Mouse (Mus musculus): ENCODE data around the gene Cby1.

Cby1 gene

DNA sequence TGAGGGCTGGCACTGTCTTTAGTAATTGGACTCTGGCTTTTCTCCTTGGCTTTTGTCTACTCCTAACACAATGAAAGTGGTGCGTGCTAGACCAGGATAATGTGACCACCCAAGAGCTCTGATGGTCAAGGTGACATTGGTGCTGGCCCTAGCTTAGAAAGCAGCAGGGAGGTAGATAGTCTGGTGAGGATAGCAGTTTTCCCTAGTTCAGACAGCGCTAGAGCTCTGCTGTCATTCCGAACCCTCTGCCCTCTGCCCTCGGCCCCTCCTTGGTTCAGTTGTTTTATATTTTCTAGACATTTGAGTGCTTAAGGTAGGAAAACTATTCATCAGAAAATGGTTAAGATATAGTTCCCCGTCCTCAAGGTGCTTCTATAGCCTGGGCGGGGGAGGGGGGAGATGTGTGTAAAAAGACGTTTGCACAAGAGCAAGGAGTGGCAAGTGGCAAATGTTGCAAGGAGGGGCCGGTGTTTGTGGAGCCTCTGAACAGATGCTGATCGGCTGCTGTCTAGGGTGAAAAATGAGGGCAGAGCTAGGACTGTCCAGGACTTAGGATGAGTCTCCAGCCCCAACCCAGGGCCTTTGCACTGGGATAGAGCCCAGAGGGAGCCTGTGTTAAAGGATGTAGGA is 38.7 kb downstream of the Cby1 start:
- DNase-seq (ENCODE audit: low read depth, low spot score): no peak

GRCm38 (mm10) chr15:79706603-79707214 is 47.7 kb downstream of the Cby1 start:
- no peak for DNase-seq (ENCODE audit: low read depth, low spot score)

DNA sequence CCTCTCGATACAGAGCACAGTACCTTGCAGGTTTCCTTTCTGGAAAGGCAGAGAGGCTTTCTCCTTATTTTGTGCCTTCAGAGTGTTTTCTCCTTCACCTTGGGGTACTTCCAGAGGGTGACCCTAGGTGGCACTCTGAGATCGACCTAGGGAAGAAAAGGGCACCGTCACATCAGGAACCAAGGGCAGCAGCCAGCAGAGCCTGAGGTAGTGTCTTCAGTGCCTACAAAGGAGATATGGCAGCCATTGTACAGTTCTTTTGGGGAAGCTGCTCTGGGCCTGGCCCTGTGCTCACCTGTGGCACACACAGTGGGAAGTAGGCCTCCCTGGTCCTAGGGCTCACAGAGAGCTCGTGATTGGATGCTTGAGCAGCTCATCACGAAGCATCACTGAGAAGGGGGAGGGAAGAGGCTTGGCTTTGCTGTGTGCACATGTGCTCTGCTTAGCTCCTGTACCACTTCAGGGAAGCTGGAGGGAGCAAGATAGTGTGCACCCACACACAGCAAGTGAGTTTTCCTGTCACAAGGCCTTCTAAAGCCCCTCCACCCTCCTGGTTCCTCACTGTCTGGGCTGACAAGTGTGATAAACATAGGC is 49.3 kb downstream of the Cby1 start:
- DNase-seq (ENCODE audit: low read depth, low spot score): no peak

- DNase-seq (ENCODE audit: low read depth, low spot score): no peak
These were observed 56.6 kb downstream of the Cby1 start for GRCm38 (mm10) chr15:79715646-79716045.

- DNase-seq (ENCODE audit: low read depth, low spot score): no peak
These were observed 57.7 kb downstream of the Cby1 start for GRCm38 (mm10) chr15:79716710-79717109.

All from 3T3-L1 (cell line).